Mouse (Mus musculus) ES-E14 (cell line): ENCODE results near the gene Adam17. TPM values are rescaled to one million over a fixed set of nuclear protein-coding genes. Genes with fewer than 3 reads are reported as not detected.

Experiments
- DNase-seq: peaks from one replicate; pipeline ENCODE4 v3.0.0-alpha.2; 2013; ENCODE audit warnings: low read depth, low spot score
- H3K27ac ChIP-seq: 2 replicates; pipeline ENCODE4 v1.5.1; 2012; ENCODE audit warnings: low read depth, mild to moderate bottlenecking, low read length, moderate library complexity, mixed read lengths; ENCODE audit not compliant: poor library complexity, insufficient read depth, severe bottlenecking
- H3K36me3 ChIP-seq: 2 replicates; pipeline ENCODE4 v1.6.1; 2012; ENCODE audit warnings: mild to moderate bottlenecking, low read length, moderate library complexity, mixed read lengths; ENCODE audit not compliant: control insufficient read depth, poor library complexity, insufficient read depth, severe bottlenecking
- H3K4me1 ChIP-seq, 2 experiments: fragments of 150-350 bp in 1 of 2; sonication (generic) in 1 of 2; 2 replicates each; pipeline ENCODE4 v1.6.1; 2012; ENCODE audit warnings: low read length in 2 of 2, mild to moderate bottlenecking in 1 of 2, mixed read lengths in 1 of 2; ENCODE audit not compliant: control insufficient read depth in 2 of 2, insufficient read depth in 2 of 2, poor library complexity in 1 of 2
- H3K4me3 ChIP-seq, 2 experiments: fragments of 150-350 bp in 1 of 2; sonication (generic) in 1 of 2; 2 replicates each; pipeline ENCODE4 v1.5.1; 2012; ENCODE audit warnings: low read length in 2 of 2, low read depth in 1 of 2, mild to moderate bottlenecking in 1 of 2, mixed read lengths in 1 of 2; ENCODE audit not compliant: insufficient read depth in 1 of 2, poor library complexity in 1 of 2, severe bottlenecking in 1 of 2
- H3K9ac ChIP-seq: 2 replicates; pipeline ENCODE4 v1.6.1; 2012; ENCODE audit warnings: low read depth, mild to moderate bottlenecking, low read length, mixed read lengths; ENCODE audit not compliant: poor library complexity, insufficient read depth, severe bottlenecking
- H3K9me3 ChIP-seq: fragments of 150-350 bp; sonication (generic); 2 replicates; pipeline ENCODE4 v1.6.1; 2012; ENCODE audit warnings: low read depth, mild to moderate bottlenecking, low read length; ENCODE audit not compliant: control insufficient read depth, insufficient read depth
- CHD2 ChIP-seq: IDR thresholded peaks from 2 replicates; pipeline ENCODE4 v1.6.1; 2014; ENCODE audit warnings: mild to moderate bottlenecking, low read depth, low read length, inconsistent platforms
- HCFC1 ChIP-seq: IDR thresholded peaks from 2 replicates; pipeline ENCODE4 v1.6.1; 2012; ENCODE audit warnings: low read length, inconsistent platforms, borderline replicate concordance; ENCODE audit not compliant: insufficient read depth
- MAFK ChIP-seq: IDR thresholded peaks from 2 replicates; pipeline ENCODE4 v1.6.1; 2014; ENCODE audit warnings: mild to moderate bottlenecking, low read depth, low read length, inconsistent platforms; ENCODE audit not compliant: insufficient read depth
- ZC3H11A ChIP-seq: IDR thresholded peaks from 2 replicates; pipeline ENCODE4 v1.6.1; 2012; ENCODE audit warnings: low read depth, mild to moderate bottlenecking, inconsistent platforms, low read length, borderline replicate concordance
- ZNF384 ChIP-seq: IDR thresholded peaks from 2 replicates; pipeline ENCODE4 v1.6.1; 2012; ENCODE audit warnings: low read depth, low read length, inconsistent platforms
- in situ Hi-C, 2 experiments: fragments of 600-800 bp; cut with MboI; formaldehyde crosslinking; loops; one replicate each; pipeline ENCODE4 v1.15.1; 2025; ENCODE audit warnings: low sequenced_read_pairs in 2 of 2, inconsistent platforms in 1 of 2; ENCODE audit not compliant: unreplicated experiment in 2 of 2
- total RNA-seq: library from RNA; depleted of rRNA; stranded (reverse); fragments of 300-350 nt; gene quantifications from 2 replicates; pipeline ENCODE4 v1.2.3, GENCODE M21; 2012

The Adam17 gene
- total RNA-seq, 1 experiment: 56.7 TPM

DNA sequence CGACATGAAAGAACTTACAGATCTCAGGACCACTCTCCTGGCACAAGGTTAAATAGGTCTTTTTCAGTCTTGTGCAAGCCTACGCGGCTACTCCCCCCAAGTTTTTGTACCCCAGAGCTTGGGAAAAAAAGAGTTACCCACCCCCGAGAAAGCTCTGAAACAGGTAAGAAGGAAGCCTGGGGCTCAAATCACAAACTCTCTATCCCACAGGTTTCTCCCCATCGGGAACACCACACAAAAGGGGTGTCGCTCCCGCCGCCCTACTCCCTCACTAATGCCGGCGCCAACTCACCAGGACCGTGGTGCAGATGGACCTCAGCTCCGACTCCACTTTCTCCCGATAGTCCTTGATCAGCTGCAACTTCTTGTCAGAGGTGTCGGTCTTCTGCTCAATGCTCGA lies 43.1 kb upstream of the Adam17 start:
- peak overlapping the region; percentile 27; the same call in 1 of the 2 replicates for H3K27ac ChIP-seq
- DNase-seq: no peak
- TF ChIP-seq MAFK: no peak
- TF ChIP-seq CHD2: no peak
- TF ChIP-seq ZNF384: no peak
- TF ChIP-seq HCFC1: no peak
- TF ChIP-seq ZC3H11A: no peak
- peak overlapping the region; percentile 76 to 94 for H3K4me3 ChIP-seq
- in situ Hi-C loops: no loop called here
- H3K36me3 ChIP-seq: peaks cover 14% of the 10 kb centered on the region
- H3K9ac ChIP-seq: peak overlapping the region; percentile 83
- peaks cover 7 to 9% of the 10 kb centered on the region in 2 experiments for H3K4me1 ChIP-seq
- H3K9me3 ChIP-seq: no peaks in the 10 kb centered on the region

DNA sequence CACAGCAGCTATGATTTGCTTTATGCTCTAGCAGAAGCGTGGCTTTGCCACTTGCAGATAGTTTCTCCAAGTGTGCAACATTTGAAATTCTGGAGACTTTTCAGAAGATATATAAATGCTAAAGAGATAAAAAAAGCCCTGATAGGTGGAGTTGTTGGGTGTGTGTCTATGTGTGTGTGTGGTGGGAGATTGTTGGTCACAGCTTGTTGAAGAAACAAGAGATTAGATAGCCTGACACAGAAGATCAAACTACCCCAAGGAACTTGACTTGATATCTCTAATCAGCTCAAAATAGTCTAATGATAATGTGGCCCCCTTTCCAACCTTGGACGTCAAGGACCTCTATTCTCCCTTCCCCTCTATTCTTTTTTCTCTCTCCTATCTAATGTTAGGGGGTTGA lies 37.2 kb upstream of the Adam17 start:
- Histone ChIP-seq H3K9me3 (no peaks in the 10 kb centered on the region), H3K36me3 (peaks cover 28% of the 10 kb centered on the region), H3K9ac (no peak overlapping the region), H3K27ac (no peak overlapping the region), H3K4me3 (no peak overlapping the region), H3K4me1 (peaks cover 0 to 2% of the 10 kb centered on the region in 2 experiments; a peak in 1 of 4 replicates)
- DNase-seq: no peak
- in situ Hi-C loops: no loop called here
- no peak for TF ChIP-seq HCFC1
- no peak for TF ChIP-seq MAFK
- TF ChIP-seq CHD2: no peak
- TF ChIP-seq ZNF384: no peak
- no peak for TF ChIP-seq ZC3H11A

DNA sequence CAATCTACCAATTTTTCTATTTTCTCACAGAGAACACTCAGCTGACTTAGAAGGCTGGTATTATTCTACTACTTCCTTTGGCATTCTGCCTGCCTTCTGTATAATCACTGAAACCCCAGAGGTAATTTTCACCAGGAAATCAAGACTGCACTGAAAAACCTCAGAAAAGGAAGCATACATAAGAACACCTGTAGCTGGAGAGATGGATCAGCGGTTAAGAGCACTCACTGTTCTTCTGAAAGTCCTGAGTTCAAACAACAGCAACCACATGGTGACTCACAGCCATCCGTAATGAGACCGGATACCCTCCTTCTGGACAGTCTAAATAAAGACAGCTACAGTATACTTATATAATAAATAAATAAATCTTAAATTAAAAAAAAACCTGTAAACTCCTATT lies 36.2 kb upstream of the Adam17 start:
- Histone ChIP-seq H3K9me3 (no peaks in the 10 kb centered on the region), H3K36me3 (peaks cover 26% of the 10 kb centered on the region)

DNA sequence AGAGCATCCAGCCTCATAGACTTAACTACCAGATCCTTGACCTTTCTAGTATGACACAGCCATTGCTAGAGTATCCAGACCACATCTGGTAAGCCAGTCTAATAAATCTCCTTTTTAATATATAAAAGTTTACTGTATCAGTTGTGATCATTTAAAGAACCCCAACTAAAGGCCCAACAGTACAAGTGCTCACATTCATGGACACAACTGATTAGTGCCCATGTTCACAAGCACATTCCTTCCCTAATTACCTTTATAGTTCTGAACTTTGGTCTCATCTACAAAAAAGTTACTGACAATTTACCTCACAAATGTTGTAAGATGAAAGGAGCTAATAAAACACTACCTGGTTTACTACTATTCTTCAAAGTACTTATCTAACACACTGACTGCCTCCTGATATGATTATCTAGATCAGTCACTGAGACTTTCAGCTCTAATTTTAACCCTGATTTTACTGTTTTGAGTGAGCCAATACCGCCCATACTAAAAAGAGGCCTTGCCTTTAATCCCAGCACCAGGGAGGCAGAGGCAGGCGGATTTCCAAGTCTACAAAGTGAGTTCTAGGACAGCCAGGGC lies 35.4 kb upstream of the Adam17 start:
- TF ChIP-seq HCFC1 (no peak), CHD2 (no peak), ZC3H11A (no peak), MAFK (no peak), ZNF384 (no peak)
- Histone ChIP-seq H3K9ac (no peak overlapping the region), H3K4me1 (peaks cover 0 to 2% of the 10 kb centered on the region in 2 experiments; a peak in 1 of 4 replicates), H3K27ac (no peak overlapping the region), H3K4me3 (no peak overlapping the region), H3K9me3 (no peaks in the 10 kb centered on the region), H3K36me3 (peaks cover 24% of the 10 kb centered on the region)
- DNase-seq: no peak
- in situ Hi-C loops: no loop called here

More for the DNA sequence above, 36.2 kb upstream of the Adam17 start:
- Histone ChIP-seq H3K4me3 (no peak overlapping the region), H3K27ac (no peak overlapping the region), H3K9ac (no peak overlapping the region), H3K4me1 (peaks cover 0 to 2% of the 10 kb centered on the region in 2 experiments; a peak in 1 of 4 replicates)
- TF ChIP-seq ZC3H11A (no peak), HCFC1 (no peak), CHD2 (no peak), MAFK (no peak), ZNF384 (no peak)
- in situ Hi-C loops: no loop called here
- no peak for DNase-seq
